Mouse (Mus musculus): ENCODE results near the gene Dnm2.
A peak's percentile ranks its signal among the peaks of the same experiment; 100 is the strongest.

The Dnm2 gene

DNA sequence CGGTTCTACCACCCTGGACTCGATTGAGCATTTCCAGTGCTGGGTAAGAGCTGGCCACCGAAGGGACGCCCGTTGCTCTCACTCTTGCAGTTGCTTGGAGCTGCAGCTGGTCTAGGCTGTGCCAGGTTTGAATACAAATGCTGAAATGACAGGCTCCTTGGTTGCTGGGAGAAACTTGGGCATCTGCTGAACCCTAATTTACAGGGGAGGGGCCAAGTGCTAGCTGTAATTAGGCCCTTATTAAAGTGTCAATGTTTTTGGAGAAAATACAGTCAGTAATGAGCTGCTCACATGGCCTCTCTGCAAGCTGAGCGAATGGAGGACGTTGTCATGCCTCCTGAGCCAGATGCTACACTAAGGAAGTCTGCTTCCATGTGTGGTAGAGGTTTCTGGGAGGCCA, 6.0 kb downstream of the Dnm2 start:
- no peak for DNase-seq

DNA sequence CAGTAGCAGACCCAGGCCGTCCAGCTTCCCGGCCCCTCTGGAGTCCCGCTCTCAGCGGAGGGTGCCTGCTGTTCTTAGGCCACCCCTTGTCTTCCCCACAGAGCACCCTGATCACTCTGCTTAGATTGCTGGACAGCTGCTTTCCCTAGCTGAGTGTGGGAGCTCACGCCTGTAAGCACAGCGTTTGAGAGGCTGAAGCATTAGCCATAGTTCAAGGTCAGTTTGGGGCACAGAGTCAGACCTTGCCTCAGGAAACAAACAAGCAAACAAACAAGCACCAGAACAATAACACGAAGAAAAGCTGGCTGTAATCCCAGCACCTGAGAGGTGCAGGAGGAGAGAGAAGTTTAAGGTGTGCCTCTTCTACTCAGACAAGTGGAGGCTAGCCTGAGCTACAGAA, 7.4 kb downstream of the Dnm2 start:
- DNase-seq, result no peak

DNA sequence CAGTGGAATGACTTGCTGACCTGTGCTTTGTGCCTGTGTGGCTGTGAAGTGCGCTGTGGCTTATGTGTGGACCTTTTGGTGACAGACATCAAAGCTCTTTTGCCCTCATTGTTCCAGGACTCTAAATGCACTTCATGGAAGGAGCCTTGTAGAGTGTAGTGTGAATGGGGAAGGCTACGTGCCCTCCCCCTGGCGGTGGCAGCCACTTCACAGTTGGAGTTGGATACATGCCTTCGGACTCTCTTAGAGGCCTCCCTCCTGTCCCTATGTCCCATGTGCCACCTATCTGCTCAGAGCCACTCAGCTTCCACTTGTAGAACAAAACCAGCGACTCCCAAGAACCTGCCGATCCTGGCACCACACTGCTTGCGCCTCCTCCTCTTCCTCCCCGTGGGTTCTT, 9.1 kb downstream of the Dnm2 start:
- no peak for DNase-seq

- DNase-seq, result peak; percentile 31
Measured at GRCm38 (mm10) chr9:21434410-21434809, 9.7 kb downstream of the Dnm2 start.

DNA sequence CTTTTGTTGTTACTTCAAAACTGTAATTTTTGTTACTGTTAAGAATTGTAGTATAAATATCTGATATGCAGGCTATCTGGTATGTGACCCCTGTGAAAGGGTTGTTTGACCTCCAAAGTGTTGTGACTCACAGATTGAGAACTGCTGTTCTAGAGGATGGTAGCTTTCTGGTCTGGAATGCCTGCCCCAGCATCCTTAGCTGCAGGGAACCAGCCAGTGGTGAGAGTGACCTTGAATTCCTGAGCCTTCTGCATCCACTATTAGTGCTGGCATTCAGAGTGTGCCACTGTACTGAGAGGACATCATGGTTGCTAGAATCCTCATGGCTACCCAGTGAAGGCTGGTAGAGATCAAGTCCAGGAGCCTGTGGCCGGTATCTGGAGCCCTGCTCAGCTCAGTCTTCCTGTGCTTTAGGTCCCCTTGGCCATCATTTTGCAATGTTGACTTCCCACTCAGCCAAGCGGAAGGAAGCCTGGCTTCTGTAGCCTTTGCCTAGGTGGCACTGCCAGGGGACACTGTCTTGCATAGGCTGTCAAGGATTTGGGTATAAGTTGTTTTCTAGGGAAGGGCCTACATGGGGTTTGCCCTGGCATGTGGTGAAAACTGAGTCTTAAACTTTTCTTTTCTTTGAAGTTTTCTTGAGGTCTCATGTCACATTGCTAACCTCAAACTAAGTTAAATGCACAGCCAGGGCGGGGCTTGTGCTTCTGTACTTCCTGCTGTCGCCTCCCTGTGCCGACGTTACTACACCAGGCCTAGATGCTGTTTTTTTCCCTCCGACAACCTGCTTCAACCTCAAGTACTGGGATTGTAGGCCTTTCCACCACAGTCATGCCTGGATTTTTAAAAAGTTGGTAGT, 11.3 kb downstream of the Dnm2 start:
- no peak for DNase-seq

DNA sequence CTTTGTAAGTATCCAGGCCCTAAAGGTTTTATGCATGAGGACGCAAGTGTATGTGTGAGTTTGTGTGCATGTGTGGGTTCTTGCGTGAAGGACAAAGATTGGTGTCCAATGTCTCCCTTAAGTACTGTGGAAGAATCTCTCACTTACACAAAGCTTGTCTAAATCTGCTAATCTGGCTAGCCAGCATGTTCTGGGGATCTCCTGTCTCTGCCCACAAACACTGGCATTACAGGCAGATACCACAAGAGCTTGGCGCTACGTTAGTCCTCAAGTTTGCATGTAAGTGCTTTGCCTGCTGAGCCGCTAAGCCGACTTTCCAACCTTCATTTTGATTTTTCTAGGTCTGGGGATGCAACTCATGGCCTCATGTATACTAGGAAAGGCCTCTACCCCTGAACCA, 12.9 kb downstream of the Dnm2 start:
- DNase-seq, result no peak

DNA sequence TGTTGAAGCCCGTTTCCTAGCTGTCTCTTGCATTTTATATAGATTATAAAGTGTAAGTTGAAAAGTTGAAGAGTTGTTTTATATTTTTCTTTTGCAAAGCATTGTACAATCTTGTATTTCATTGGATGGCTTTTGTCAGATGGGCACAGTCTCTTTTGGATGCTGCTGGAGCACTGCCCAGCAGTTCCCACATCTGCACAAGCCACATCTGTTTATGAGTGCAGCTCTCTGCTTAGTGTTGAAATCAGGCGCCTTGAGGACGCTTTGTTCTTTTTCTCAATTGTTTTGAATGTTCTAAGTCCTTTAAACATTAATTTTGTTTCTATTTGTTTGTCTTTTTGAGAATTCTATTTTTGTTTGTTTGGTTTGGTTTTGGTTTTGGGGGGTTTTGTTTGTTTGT, 13.5 kb downstream of the Dnm2 start:
- DNase-seq, result no peak

DNA sequence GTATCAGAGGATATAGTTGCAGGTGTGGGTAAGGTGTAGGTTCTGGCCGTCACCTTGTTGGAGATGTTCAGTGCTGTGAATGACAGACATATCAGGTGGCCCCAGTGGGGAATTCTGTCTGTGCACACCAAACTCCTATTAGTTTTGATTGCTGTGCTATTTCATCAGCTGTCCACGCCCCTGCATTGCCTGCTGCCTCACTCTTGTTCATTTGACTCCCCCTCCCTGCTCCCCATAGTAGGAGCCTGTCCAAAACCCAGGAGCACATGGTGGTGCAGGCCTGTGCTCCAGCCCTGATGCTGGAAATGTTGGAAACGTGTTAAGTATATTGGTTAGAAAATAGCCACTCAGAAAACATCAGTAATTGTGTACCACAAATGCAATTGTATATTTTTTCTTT, 14.7 kb downstream of the Dnm2 start:
- no peak for DNase-seq

GRCm38 (mm10) chr9:21439914-21440313, 15.2 kb downstream of the Dnm2 start:
- no peak for DNase-seq

DNA sequence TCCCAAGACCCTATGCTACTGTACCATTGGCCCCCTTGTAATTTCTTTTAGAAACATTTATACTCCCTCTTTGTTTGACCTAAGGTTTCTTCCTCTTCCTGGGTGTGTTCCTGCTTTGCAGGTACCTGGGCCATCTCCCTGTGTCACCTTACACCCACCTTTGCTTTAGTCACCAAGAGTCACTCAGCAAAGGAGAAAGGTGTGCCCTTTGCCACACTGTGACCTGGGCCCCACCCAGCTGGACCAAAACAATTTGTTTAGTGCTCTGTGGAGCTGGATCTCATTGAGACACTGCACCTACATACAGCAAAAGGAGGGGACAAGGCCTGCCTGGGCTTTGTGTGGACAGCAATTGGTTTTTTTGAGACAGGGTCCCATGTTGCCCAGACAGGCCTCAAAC, 15.7 kb downstream of the Dnm2 start:
- DNase-seq, result no peak

GRCm38 (mm10) chr9:21443853-21444252, 19.1 kb downstream of the Dnm2 start:
- DNase-seq, result no peak

DNA sequence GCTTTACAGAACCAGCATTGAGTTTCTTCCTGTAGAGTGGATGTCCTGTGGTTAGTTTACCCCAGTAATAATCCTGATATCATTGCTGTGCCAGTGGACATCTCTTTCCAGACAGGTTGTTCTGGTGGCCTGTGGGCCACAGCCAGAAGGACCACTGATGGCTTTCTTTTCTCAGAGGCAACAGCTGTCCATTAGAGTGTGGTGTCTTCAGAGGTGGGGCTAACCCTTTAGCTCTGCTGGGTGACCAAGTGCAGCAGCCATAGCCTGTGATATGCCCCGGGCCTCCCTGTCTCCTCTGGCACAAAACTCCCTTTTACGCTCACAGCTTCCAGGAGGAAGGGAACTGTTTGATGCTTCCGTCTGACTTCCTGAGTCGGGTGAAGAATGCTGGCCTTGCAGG, 19.9 kb downstream of the Dnm2 start:
- DNase-seq, result no peak

- no peak for DNase-seq
Measured at GRCm38 (mm10) chr9:21445081-21445744, 20.5 kb downstream of the Dnm2 start.

GRCm38 (mm10) chr9:21447778-21448177, 23.1 kb downstream of the Dnm2 start:
- DNase-seq, result no peak

DNA sequence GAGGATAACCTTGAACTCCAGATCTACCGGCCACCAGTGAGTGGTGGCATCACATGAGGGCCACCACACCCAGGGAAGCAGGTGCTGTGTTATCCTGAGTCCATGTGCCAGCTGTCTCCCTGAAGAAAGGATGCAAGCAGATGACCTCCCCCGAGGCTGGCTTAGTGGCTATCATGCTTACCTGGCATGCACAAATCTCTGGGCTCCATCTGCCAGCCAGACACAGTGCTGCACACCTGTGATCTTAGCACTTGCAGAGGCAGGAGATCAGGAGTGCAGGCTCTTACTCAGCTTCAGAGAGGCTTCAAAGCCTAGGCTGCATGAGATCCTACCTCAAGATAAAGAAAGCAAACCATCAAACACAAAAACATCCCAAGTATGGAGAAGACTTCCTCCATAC, 25.0 kb downstream of the Dnm2 start:
- DNase-seq, result no peak

GRCm38 (mm10) chr9:21450270-21450669, 25.6 kb downstream of the Dnm2 start:
- DNase-seq, result no peak

DNA sequence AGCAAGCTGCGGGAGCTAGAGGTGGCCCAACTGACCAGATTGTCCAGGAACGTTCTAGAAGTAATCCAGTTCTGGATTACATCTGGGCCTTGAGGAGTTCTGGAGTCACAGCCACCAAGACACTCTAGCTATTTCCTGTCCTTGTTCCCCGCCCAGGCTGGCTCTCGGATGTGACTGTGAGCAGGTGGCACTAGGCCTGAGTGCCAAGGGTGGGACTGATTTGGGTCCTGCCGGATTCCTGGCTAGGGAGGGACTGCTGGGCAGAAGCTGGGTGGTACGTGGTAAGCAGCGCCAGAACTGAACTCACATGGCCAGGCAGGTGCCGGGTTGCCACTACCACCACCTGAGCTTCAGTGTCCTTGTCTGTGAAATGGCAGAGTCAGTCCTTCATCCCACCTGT, 26.7 kb downstream of the Dnm2 start:
- no peak for DNase-seq

- DNase-seq, result no peak
Measured at GRCm38 (mm10) chr9:21451870-21452269, 27.2 kb downstream of the Dnm2 start.

DNA sequence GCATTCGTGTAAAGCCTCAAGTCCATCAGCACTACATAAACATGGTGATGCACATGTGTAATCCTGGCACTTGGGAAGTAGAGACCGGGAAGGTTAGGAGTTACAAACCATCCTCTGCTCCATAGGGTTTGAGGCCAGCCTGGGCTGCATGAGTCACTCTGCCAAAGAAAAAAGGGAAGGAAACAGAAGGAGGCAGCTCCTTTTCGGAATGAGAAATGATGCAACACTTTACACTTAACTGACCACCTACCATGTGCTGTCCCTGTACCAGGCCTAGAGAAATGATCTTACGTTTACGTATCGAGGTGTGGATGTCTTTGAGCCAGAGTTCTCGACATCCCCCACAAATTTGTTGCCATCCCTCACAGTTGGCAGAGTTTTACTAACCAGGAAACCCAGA, 28.3 kb downstream of the Dnm2 start:
- no peak for DNase-seq

DNA sequence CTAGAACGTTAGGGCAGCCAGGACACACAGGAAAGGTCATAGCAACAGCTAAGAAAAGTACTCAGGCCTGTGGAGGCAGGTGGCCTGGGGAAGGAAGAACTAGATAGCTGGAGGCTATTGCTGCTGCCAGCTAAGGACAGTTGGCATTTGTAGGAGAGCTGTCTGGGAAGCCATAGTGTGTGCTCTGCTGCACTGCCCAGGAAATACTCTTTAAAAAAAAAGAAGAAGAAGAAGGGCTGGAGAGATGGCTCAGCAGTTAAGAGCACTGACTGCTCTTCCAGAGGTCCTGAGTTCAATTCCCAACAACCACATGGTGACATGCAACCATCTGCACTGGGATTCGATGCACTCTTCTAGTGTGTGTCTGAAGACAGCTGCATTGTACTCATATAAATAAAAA, 28.8 kb downstream of the Dnm2 start:
- no peak for DNase-seq

DNA sequence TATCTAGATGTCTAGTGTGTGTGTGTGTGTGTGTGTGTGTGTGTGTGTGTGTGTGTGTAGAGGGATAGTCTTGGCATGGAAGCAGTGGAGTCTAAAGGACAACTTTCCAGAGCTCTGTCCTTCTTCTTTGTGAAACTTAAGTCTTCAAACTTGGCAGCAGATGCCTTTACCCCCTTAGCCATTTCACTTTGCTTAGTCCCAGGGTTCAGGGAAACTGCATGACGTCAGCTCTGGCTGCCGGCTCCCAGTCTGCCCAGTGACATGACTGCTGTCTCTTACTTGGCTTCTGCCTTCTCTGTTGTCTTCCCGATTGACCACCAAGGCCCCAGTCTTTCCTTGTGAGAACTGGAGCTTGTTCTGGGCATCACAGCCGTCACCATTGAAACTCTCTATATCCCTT, 29.8 kb downstream of the Dnm2 start:
- no peak for DNase-seq

DNA sequence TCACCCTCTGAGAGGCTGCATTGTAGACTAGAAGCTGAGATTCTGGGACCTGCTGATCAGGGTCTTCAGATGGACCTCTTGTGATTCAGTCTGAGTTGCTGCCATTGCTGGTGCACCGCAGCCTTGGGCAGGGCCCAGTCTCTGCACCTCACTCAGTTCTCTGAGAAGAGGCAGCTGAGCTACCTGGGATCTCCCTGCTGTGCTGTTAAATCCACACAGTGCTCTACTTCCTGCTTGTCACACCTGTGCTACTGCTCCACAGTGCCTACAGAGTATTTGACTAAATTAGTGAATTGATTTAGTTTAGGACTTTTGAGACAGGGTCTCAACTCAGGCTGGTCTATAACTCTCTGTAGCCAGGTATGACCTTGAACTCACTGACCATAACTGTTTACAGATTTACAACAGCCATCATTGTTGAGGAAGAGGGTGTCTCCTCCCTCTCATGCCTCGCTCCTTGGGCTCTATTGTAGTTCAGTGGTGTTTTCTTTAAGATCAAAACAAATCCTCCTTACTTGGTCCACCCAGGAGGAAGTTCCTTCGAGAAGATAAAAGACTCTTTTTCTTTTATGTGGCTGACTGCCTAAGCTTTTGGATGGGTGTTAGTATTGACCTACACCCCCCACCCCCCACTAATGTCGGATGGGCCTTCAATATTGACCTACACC, 30.5 kb downstream of the Dnm2 start:
- DNase-seq, result no peak

DNA sequence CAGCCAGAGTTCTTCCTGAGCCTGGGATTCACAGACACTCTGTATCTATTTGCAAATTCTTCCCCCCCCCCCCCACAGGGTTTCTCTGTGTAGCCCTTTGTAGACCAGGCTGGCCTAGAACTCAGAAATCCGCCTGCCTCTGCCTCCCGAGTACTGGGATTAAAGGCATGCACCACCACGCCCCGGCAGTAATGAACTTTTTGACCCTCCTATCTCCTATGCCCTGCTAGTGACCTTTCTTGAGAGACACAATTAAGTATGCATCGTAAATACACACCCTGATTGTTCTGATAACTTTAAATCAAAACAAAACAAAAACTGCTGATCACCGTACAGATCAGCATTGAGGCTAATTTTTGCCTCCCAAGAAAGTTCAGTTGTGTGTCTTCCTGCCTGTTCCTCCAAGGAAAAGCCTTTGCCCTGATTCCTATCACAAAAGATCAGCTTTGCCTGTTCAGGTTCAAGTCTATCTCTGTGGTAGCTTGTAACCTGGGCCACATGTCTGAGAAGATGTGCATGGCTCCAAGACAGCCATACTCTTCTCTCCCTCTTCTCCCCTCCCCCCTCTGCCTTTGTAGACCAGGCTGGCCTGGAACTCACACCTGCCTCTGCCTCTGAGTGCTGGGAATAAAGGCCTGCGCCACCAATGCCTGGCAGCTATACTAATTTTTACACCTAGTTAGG, 31.7 kb downstream of the Dnm2 start:
- DNase-seq, result no peak

All from right cerebral cortex, postnatal 14 days (tissue).